Mouse (Mus musculus) megakaryocyte-erythroid progenitor cell, adult 5-6 weeks (primary cell): ENCODE results near the gene Zfp810. TPM values are rescaled to one million over a fixed set of nuclear protein-coding genes. Genes with fewer than 3 reads are reported as not detected.

Experiments
- ATAC-seq: replicated peaks from 2 replicates; pipeline ENCODE4 v1.8.0; 2016; ENCODE audit warnings: mild to moderate bottlenecking, inconsistent platforms; ENCODE audit not compliant: severe bottlenecking, poor library complexity, low FRiP score, low TSS enrichment
- total RNA-seq, 2 experiments: library from RNA; stranded (forward) in 1 of 2; stranded (reverse) in 1 of 2; fragments of 200-1000, 215-1000 nt in 1 of 2; fragments of >200 nt in 1 of 2; fragmentation: Nextera tagmentation in 1 of 2; gene quantifications; 2 replicates each; pipeline ENCODE4 v1.2.3; 2014 to 2017

Zfp810 gene
- total RNA-seq, 2 experiments from 2014 or later: 5.6 to 9.7 TPM

- ATAC-seq: no peak
Observed at GRCm38 (mm10) chr9:22262611-22263010, 44.8 kb downstream of the Zfp810 start.

GRCm38 (mm10) chr9:22261594-22261993 lies 45.9 kb downstream of the Zfp810 start:
- no peak for ATAC-seq

- ATAC-seq: no peak
Observed at GRCm38 (mm10) chr9:22260092-22260422, 47.4 kb downstream of the Zfp810 start.

GRCm38 (mm10) chr9:22259184-22260091 lies 48.0 kb downstream of the Zfp810 start, which contains the start of gene Zfp599:
Gene Zfp599, minus strand, starts transcription at chr9:22259895.
- ATAC-seq: peak; percentile 98

- no peak for ATAC-seq
Observed at GRCm38 (mm10) chr9:22258784-22259183, 48.7 kb downstream of the Zfp810 start.

- no peak for ATAC-seq
Observed at GRCm38 (mm10) chr9:22256579-22256978, 50.9 kb downstream of the Zfp810 start.

GRCm38 (mm10) chr9:22244242-22244641 lies 63.2 kb downstream of the Zfp810 start:
- no peak for ATAC-seq

GRCm38 (mm10) chr9:22240001-22240400 lies 67.4 kb downstream of the Zfp810 start:
- no peak for ATAC-seq

- no peak for ATAC-seq
Observed at GRCm38 (mm10) chr9:22230556-22230955, 76.9 kb downstream of the Zfp810 start.

- ATAC-seq: no peak
Observed at GRCm38 (mm10) chr9:22230061-22230460, 77.4 kb downstream of the Zfp810 start.

GRCm38 (mm10) chr9:22229386-22230026 lies 77.9 kb downstream of the Zfp810 start:
- ATAC-seq: no peak

GRCm38 (mm10) chr9:22226846-22227245 lies 80.6 kb downstream of the Zfp810 start:
- no peak for ATAC-seq

Other genes with a start within 250 kb of the Zfp810 start
- not detected in 2 replicates for gene Gm49318, start 236.4 kb downstream of the Zfp810 start, total RNA-seq (2014; fragmentation: Nextera tagmentation)
- not detected in 2 replicates for gene Gm49318, start 236.4 kb downstream of the Zfp810 start, total RNA-seq (2017)
- gene Zfp653, start 236.3 kb downstream of the Zfp810 start, total RNA-seq (2014; fragmentation: Nextera tagmentation): 10.0 and 11.0 TPM in 2 replicates
- 4.2 and 9.0 TPM in 2 replicates for gene Zfp653, start 236.3 kb downstream of the Zfp810 start, total RNA-seq (2017)
- gene Ecsit, start 222.2 kb downstream of the Zfp810 start, total RNA-seq (2014; fragmentation: Nextera tagmentation): 35.7 and 37.0 TPM in 2 replicates
- gene Ecsit, start 222.2 kb downstream of the Zfp810 start, total RNA-seq (2017): 18.6 and 36.6 TPM in 2 replicates
- gene Cnn1, start 208.4 kb downstream of the Zfp810 start, total RNA-seq (2014; fragmentation: Nextera tagmentation): not detected in 2 replicates
- gene Cnn1, start 208.4 kb downstream of the Zfp810 start, total RNA-seq (2017): 0.19 TPM in 1 of 2 replicates, not detected in the other
- 95.3 and 98.7 TPM in 2 replicates for gene Elof1, start 190.5 kb downstream of the Zfp810 start, total RNA-seq (2014; fragmentation: Nextera tagmentation)
- gene Elof1, start 190.5 kb downstream of the Zfp810 start, total RNA-seq (2017): 31.1 and 51.7 TPM in 2 replicates
- 11.3 and 19.4 TPM in 2 replicates for gene Acp5, start 171.9 kb downstream of the Zfp810 start, total RNA-seq (2014; fragmentation: Nextera tagmentation)
- 2.2 and 6.5 TPM in 2 replicates for gene Acp5, start 171.9 kb downstream of the Zfp810 start, total RNA-seq (2017)
- gene Pigyl, start 150.8 kb downstream of the Zfp810 start, total RNA-seq (2014; fragmentation: Nextera tagmentation): 31.2 and 49.5 TPM in 2 replicates
- 22.3 and 42.3 TPM in 2 replicates for gene Pigyl, start 150.8 kb downstream of the Zfp810 start, total RNA-seq (2017)
- not detected in 2 replicates for gene Zfp872, start 119.6 kb downstream of the Zfp810 start, total RNA-seq (2014; fragmentation: Nextera tagmentation)
- gene Zfp872, start 119.6 kb downstream of the Zfp810 start, total RNA-seq (2017): not detected in 2 replicates
- gene Zfp809, start 81.9 kb downstream of the Zfp810 start, total RNA-seq (2014; fragmentation: Nextera tagmentation): 50.6 and 53.6 TPM in 2 replicates
- 34.1 and 44.6 TPM in 2 replicates for gene Zfp809, start 81.9 kb downstream of the Zfp810 start, total RNA-seq (2017)
- 6.2 and 6.3 TPM in 2 replicates for gene Zfp599, start 47.8 kb downstream of the Zfp810 start, total RNA-seq (2014; fragmentation: Nextera tagmentation)
- gene Zfp599, start 47.8 kb downstream of the Zfp810 start, total RNA-seq (2017): 6.7 and 13.7 TPM in 2 replicates
- 79.4 and 93.1 TPM in 2 replicates for gene Anln, start 81.5 kb upstream of the Zfp810 start, total RNA-seq (2014; fragmentation: Nextera tagmentation)
- gene Anln, start 81.5 kb upstream of the Zfp810 start, total RNA-seq (2017): 59.5 and 67.9 TPM in 2 replicates
- gene 9530077C05Rik, start 103.9 kb upstream of the Zfp810 start, total RNA-seq (2014; fragmentation: Nextera tagmentation): 5.8 and 10.7 TPM in 2 replicates
- gene 9530077C05Rik, start 103.9 kb upstream of the Zfp810 start, total RNA-seq (2017): 11.7 and 16.4 TPM in 2 replicates
- gene Gm17545, start 146.6 kb upstream of the Zfp810 start, total RNA-seq (2014; fragmentation: Nextera tagmentation): not detected in 2 replicates
- not detected in 2 replicates for gene Gm17545, start 146.6 kb upstream of the Zfp810 start, total RNA-seq (2017)
- 128 and 174 TPM in 2 replicates for gene Rp9, start 162.1 kb upstream of the Zfp810 start, total RNA-seq (2014; fragmentation: Nextera tagmentation)
- gene Rp9, start 162.1 kb upstream of the Zfp810 start, total RNA-seq (2017): 257 and 309 TPM in 2 replicates
- 12.2 and 25.8 TPM in 2 replicates for gene Bbs9, start 168.1 kb upstream of the Zfp810 start, total RNA-seq (2014; fragmentation: Nextera tagmentation)
- gene Bbs9, start 168.1 kb upstream of the Zfp810 start, total RNA-seq (2017): 17.8 and 20.2 TPM in 2 replicates